Comparison of ENCODE assay signal across 13 mouse cellular contexts in the genomic region with DNA sequence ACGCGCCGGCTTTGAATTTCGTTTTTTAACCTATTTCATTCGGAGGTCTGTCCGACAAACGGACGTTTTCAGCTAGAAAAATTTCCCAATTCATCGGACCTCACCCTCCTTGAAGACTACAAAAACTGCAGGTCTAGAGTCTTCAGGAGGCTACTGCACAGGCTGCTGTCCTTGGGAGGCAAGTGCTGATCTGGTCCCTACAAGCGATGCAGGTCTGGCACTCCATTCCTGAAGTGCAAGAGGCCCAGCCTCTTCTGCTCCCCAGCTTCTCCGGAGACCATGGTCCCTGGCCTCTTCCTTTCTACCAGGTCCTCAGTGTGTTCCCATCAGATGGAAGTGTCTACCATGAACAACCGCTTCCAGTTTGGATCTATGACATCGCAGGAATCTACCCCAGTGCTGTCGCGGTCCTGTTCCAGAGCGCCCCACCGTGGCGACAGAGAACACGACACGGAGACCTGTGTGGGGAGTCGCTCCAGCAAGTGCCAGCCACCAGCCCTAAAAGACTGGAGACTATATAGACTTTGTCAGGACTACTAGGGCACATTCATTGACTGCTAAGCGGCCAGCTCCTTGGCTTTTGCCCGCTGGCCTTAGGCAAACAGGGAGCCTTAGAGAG. TPM values are rescaled to one million over a fixed set of nuclear protein-coding genes. Genes with fewer than 3 reads are reported as not detected.
DNase-seq lines count a peak whose midpoint lies in the region; ATAC-seq and TF ChIP-seq lines count a peak whose summit lies in the region.
"Not testable (repeated sequence)": the region's sequence is repeated elsewhere in the genome, so short reads cannot be mapped to it uniquely, and the experiment has no call there.
"Had no signal": no experiment of that assay in that cellular context is flagged by ENCODE, and none has a peak within 500 bp of the region (broad histone marks: within the 10 kb centered on the region; RNA-seq: fewer than 3 reads in every experiment).

No protein-coding gene starts in this region.

- H3K4me2 ChIP-seq in CH12.LX (ENCODE audit: insufficient read depth, low read depth, poor library complexity, severe bottlenecking), result peak overlapping the region; percentile 52
- H3K4me2 ChIP-seq in kidney, embryonic 14.5 days (replicated peaks; ENCODE audit: low read depth, low read length); limb, embryonic 13.5 days (replicated peaks): not testable (repeated sequence)
- peak overlapping the region; percentile 33 for H3K4me2 ChIP-seq in midbrain, embryonic 12.5 days (replicated peaks)

- not testable (repeated sequence) for H3K9me3 ChIP-seq in CH12.LX (replicated peaks; ENCODE audit: low read length); embryonic facial prominence, embryonic 10.5 days; kidney, embryonic 14.5 days (ENCODE audit: control insufficient read depth, low read length); limb, embryonic 13.5 days; midbrain, embryonic 12.5 days

- ATAC-seq in kidney, embryonic 14.5 days (ENCODE audit: low FRiP score, low TSS enrichment), result 0 out of 2 replicates have a peak, but pooled peaks have one; percentile 25
- 0 out of 2 replicates have a peak, but pooled peaks have one; percentile 29 for ATAC-seq in limb, embryonic 13.5 days (ENCODE audit: low FRiP score, low read depth)
- ATAC-seq in midbrain, embryonic 12.5 days (ENCODE audit: low FRiP score, low read depth), result peak; percentile 47

- TF ChIP-seq EP300 in CH12.LX (IDR thresholded peaks at IDR 0.05; ENCODE audit: low read length), result not testable (repeated sequence)

- intact Hi-C loops in heart, postnatal 36 days (cut with DNase I), result not testable (repeated sequence)

- not testable (repeated sequence) for H3K27me3 ChIP-seq in CH12.LX (replicated peaks); kidney, embryonic 14.5 days (ENCODE audit: control insufficient read depth, insufficient read depth, low read length)
- H3K27me3 ChIP-seq in embryonic facial prominence, embryonic 10.5 days (replicated peaks; ENCODE audit: low read depth, poor library complexity, severe bottlenecking), result peaks cover 21% of the 10 kb centered on the region
- peaks cover 21% of the 10 kb centered on the region for H3K27me3 ChIP-seq in limb, embryonic 13.5 days
- H3K27me3 ChIP-seq in midbrain, embryonic 12.5 days, result peaks cover 17% of the 10 kb centered on the region

- 4% methylated on average over 14 of the region's 23 CpGs for WGBS in embryonic facial prominence, embryonic 10.5 days
- 7% methylated on average over 14 of the region's 23 CpGs for WGBS in kidney, embryonic 14.5 days
- WGBS in limb, embryonic 13.5 days, result 6% methylated on average over 14 of the region's 23 CpGs
- WGBS in midbrain, embryonic 12.5 days, result 6% methylated on average over 14 of the region's 23 CpGs

- not testable (repeated sequence) for H3K4me3 ChIP-seq in CH12.LX (replicated peaks in 1 of 3; ENCODE audit: low read depth in 2 of 3, low read length in 2 of 3, poor library complexity in 1 of 3); embryonic facial prominence, embryonic 10.5 days; kidney, embryonic 14.5 days (ENCODE audit: low read length); limb, embryonic 13.5 days; midbrain, embryonic 12.5 days

- H3K36me3 ChIP-seq in CH12.LX (replicated peaks in 1 of 2; ENCODE audit: control insufficient read depth in 1 of 2, insufficient read depth in 1 of 2, low read length in 1 of 2); embryonic facial prominence, embryonic 10.5 days (replicated peaks); kidney, embryonic 14.5 days (ENCODE audit: control insufficient read depth, insufficient read depth, low read length); limb, embryonic 13.5 days; midbrain, embryonic 12.5 days: not testable (repeated sequence)

- dilution Hi-C loops in CH12.LX (cut with MboI; ENCODE audit: extremely low pct_ligation_motif_present, extremely low pct_unique_long_range_greater_than_20kb, low sequenced_read_pairs), result not testable (repeated sequence)

- not testable (repeated sequence) for TF ChIP-seq POLR2A in CH12.LX (IDR thresholded peaks at IDR 0.05; ENCODE audit: low read depth, low read length); brain, embryonic 14.5 days (IDR thresholded peaks at IDR 0.05; ENCODE audit: borderline replicate concordance, extremely low read depth, insufficient read depth, insufficient read length, poor library complexity, severe bottlenecking)

- in situ Hi-C loops in CH12.LX (cut with MboI; ENCODE audit: low pct_ligation_motif_present, low pct_unique_long_range_greater_than_20kb, low sequenced_read_pairs), result loop anchor here (25.0 kb wide), 1 partner anchor 101 kb away; no protein-coding TSS in a partner anchor

- not testable (repeated sequence) for H3K4me1 ChIP-seq in CH12.LX (ENCODE audit: control insufficient read depth in 1 of 2, insufficient read depth in 2 of 2); embryonic facial prominence, embryonic 10.5 days; kidney, embryonic 14.5 days (ENCODE audit: control insufficient read depth, insufficient read depth, low read length); limb, embryonic 13.5 days; midbrain, embryonic 12.5 days

- TF ChIP-seq CTCF in CH12.LX (conservative IDR thresholded peaks at IDR 0.05 in 1 of 2, IDR thresholded peaks at IDR 0.05 in 1 of 2; ENCODE audit: low read depth in 2 of 2, low read length in 2 of 2), result peak in 1 of 2 experiments; percentile 57; a peak in 2 of 4 replicates
- TF ChIP-seq CTCF in brain, embryonic 14.5 days (IDR thresholded peaks at IDR 0.05; ENCODE audit: borderline replicate concordance, extremely low read depth, insufficient read depth, insufficient read length), result peak; percentile 45; the same call in 1 of the 2 replicates

- not testable (repeated sequence) for TF ChIP-seq RAD21 in CH12.LX (IDR thresholded peaks at IDR 0.05; ENCODE audit: low read depth, low read length)

- H3K27ac ChIP-seq in CH12.LX (ENCODE audit: insufficient read depth, low read depth); embryonic facial prominence, embryonic 10.5 days (replicated peaks); kidney, embryonic 14.5 days (ENCODE audit: low read depth, low read length); limb, embryonic 13.5 days; midbrain, embryonic 12.5 days (replicated peaks): not testable (repeated sequence)

- not testable (repeated sequence) for H3K79me2 ChIP-seq in CH12.LX (replicated peaks; ENCODE audit: control insufficient read depth, extremely low read depth, insufficient read depth, poor library complexity, severe bottlenecking)

- not testable (repeated sequence) for H3K9ac ChIP-seq in CH12.LX (ENCODE audit: insufficient read depth, low read depth); kidney, embryonic 14.5 days (ENCODE audit: low read depth, low read length); limb, embryonic 13.5 days; midbrain, embryonic 12.5 days (replicated peaks)

- DNase-seq in CH12.LX (ENCODE audit: extremely low read depth), result peak; percentile 9
- peak; percentile 56 for DNase-seq in brain, embryonic 14.5 days (ENCODE audit: low read depth)
- peak; percentile 46 for DNase-seq in embryonic facial prominence, embryonic 10.5 days (ENCODE audit: low spot score)
- peak; percentile 3 to 23 for DNase-seq in heart, postnatal 36 days
- DNase-seq in right cerebral cortex, postnatal 25 days, result peak; percentile 8

RNA-seq across cellular contexts. Expression of a gene that starts 2.0 kb away (rescaled TPM):
- not detected in 2 replicates for total RNA-seq in CH12.LX (2012; rRNA removed)
- total RNA-seq in CH12.LX (2014; rRNA removed), result not detected in 2 replicates
- not detected in 2 replicates for polyA plus RNA-seq in CH12.LX (2012; ENCODE audit: insufficient read length, low read depth)
- polyA plus RNA-seq in brain, embryonic 14.5 days (2012; rRNA removed), result not detected in 2 replicates
- polyA plus RNA-seq in embryonic facial prominence, embryonic 10.5 days (2016; fragmentation: Nextera tagmentation; extraction: Ambion mirVana), result not detected in 2 replicates
- total RNA-seq in heart, postnatal 36 days (2021), result not detected
- polyA plus RNA-seq in kidney, embryonic 14.5 days (2014; fragmentation: Nextera tagmentation; extraction: Ambion mirVana), result not detected in 2 replicates
- polyA plus RNA-seq in limb, embryonic 13.5 days (2015; fragmentation: Nextera tagmentation; extraction: Ambion mirVana), result not detected in 2 replicates
- not detected in 2 replicates for polyA plus RNA-seq in midbrain, embryonic 12.5 days (2016; fragmentation: Nextera tagmentation; extraction: Ambion mirVana)
- total RNA-seq: G1E; heart, adult 8-10 months; left cerebral cortex, postnatal 36 days had no signal
- polyA plus RNA-seq: embryonic facial prominence, embryonic 15.5 days; G1E had no signal

RNA-seq across cellular contexts. Expression of a gene that starts 7.8 kb away (rescaled TPM):
- total RNA-seq in CH12.LX (2012; rRNA removed) (not detected in 2 replicates), CH12.LX (2014; rRNA removed) (not detected in 2 replicates)
- polyA plus RNA-seq in CH12.LX (2012; ENCODE audit: insufficient read length, low read depth), result not detected in 2 replicates
- 0.19 and 0.23 TPM in 2 replicates for polyA plus RNA-seq in brain, embryonic 14.5 days (2012; rRNA removed)
- not detected in 2 replicates for polyA plus RNA-seq in embryonic facial prominence, embryonic 10.5 days (2016; fragmentation: Nextera tagmentation; extraction: Ambion mirVana)
- total RNA-seq in heart, postnatal 36 days (2021), result not detected
- not detected in 2 replicates for polyA plus RNA-seq in kidney, embryonic 14.5 days (2014; fragmentation: Nextera tagmentation; extraction: Ambion mirVana)
- not detected in 2 replicates for polyA plus RNA-seq in limb, embryonic 13.5 days (2015; fragmentation: Nextera tagmentation; extraction: Ambion mirVana)
- polyA plus RNA-seq in midbrain, embryonic 12.5 days (2016; fragmentation: Nextera tagmentation; extraction: Ambion mirVana), result not detected in 2 replicates
- total RNA-seq: G1E; heart, adult 8-10 months; left cerebral cortex, postnatal 36 days had no signal
- polyA plus RNA-seq: embryonic facial prominence, embryonic 15.5 days; G1E; urinary bladder, adult 2 months had no signal

RNA-seq across cellular contexts. Expression of a gene that starts 47.1 kb away (rescaled TPM):
- total RNA-seq in CH12.LX (2012; rRNA removed), result 31.3 and 35.9 TPM in 2 replicates
- total RNA-seq in CH12.LX (2014; rRNA removed), result 61.4 and 70.6 TPM in 2 replicates
- polyA plus RNA-seq in CH12.LX (2012; ENCODE audit: insufficient read length, low read depth), result 42.6 and 49.3 TPM in 2 replicates
- 27.2 and 33.4 TPM in 2 replicates for polyA plus RNA-seq in brain, embryonic 14.5 days (2012; rRNA removed)
- 40.8 and 45.1 TPM in 2 replicates for polyA plus RNA-seq in embryonic facial prominence, embryonic 10.5 days (2016; fragmentation: Nextera tagmentation; extraction: Ambion mirVana)
- total RNA-seq in heart, postnatal 36 days (2021), result 10 to 100 TPM; 17.0 to 19.0 TPM
- 41.7 and 43.8 TPM in 2 replicates for polyA plus RNA-seq in kidney, embryonic 14.5 days (2014; fragmentation: Nextera tagmentation; extraction: Ambion mirVana)
- polyA plus RNA-seq in limb, embryonic 13.5 days (2015; fragmentation: Nextera tagmentation; extraction: Ambion mirVana), result 41.3 and 42.3 TPM in 2 replicates
- polyA plus RNA-seq in midbrain, embryonic 12.5 days (2016; fragmentation: Nextera tagmentation; extraction: Ambion mirVana), result 50.9 and 53.7 TPM in 2 replicates

RNA-seq across cellular contexts. Expression of a gene that starts 56.8 kb away (rescaled TPM):
- not detected in 2 replicates for total RNA-seq in CH12.LX (2012; rRNA removed)
- total RNA-seq in CH12.LX (2014; rRNA removed), result not detected in 2 replicates
- not detected in 2 replicates for polyA plus RNA-seq in CH12.LX (2012; ENCODE audit: insufficient read length, low read depth)
- not detected in 2 replicates for polyA plus RNA-seq in brain, embryonic 14.5 days (2012; rRNA removed)
- polyA plus RNA-seq in embryonic facial prominence, embryonic 10.5 days (2016; fragmentation: Nextera tagmentation; extraction: Ambion mirVana), result not detected in 2 replicates
- total RNA-seq in heart, postnatal 36 days (2021), result not detected
- not detected in 2 replicates for polyA plus RNA-seq in kidney, embryonic 14.5 days (2014; fragmentation: Nextera tagmentation; extraction: Ambion mirVana)
- not detected in 2 replicates for polyA plus RNA-seq in limb, embryonic 13.5 days (2015; fragmentation: Nextera tagmentation; extraction: Ambion mirVana)
- not detected in 2 replicates for polyA plus RNA-seq in midbrain, embryonic 12.5 days (2016; fragmentation: Nextera tagmentation; extraction: Ambion mirVana)
- total RNA-seq: G1E; heart, adult 8-10 months; left cerebral cortex, postnatal 36 days had no signal
- polyA plus RNA-seq: embryonic facial prominence, embryonic 15.5 days; G1E; urinary bladder, adult 2 months had no signal
